Mouse (Mus musculus) spleen, postnatal 4 days (tissue): ENCODE data around the gene Alx1.

Experiments used
- DNase-seq, 2 experiments: peaks; one replicate each; pipeline ENCODE4 v3.0.0; 2022; ENCODE audit warnings: low spot score in 2 of 2

Alx1 gene

GRCm38 (mm10) chr10:103029730-103030490 lies at the start of gene Alx1:
TSS of gene Alx1 (minus strand) at chr10:103030215.
- DNase-seq: no peak

- DNase-seq: no peak
Measured at GRCm38 (mm10) chr10:103049593-103049992, 19.6 kb upstream of the Alx1 start.

DNA sequence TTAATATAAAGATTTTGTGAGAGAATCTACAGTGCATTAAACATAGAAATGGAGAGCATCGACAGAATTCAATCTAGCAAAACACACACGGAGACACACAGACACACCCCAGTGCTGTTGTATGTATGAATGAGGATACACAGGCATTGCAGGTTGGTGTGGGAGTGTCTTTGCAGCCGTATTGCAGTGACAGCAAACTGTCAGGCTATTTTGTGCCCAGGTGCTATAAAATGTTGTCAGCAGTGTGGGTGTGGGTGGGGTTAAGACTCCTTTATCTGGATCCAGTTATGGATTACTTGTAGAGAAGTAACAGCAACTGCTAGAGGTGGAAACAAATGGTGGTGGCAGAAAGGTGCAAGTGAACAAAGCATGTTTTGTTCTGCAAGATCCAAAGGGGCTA lies 16.6 kb upstream of the Alx1 start:
- no peak for DNase-seq

DNA sequence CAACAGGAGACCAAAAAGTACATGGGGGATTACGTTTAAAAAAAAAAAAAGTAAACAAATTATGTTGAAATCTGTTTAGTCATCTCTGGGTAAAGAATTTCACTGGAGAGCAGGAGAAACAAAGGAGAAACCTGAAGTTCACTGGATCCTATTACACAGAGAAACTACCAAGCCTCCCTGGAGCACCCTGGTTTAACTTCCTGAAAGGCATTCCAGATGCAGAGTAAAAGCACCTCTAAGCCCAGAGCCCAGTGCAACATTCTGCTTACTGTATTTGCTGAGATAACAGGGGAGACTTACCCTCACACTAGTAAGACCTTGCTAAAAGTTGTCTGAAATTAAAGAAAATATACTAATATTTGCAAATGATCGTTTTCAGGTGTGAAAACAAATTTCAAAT lies 15.0 kb upstream of the Alx1 start:
- no peak for DNase-seq

- DNase-seq: no peak
Measured at GRCm38 (mm10) chr10:103035002-103035640, 5.1 kb upstream of the Alx1 start.

- DNase-seq: no peak
Measured at GRCm38 (mm10) chr10:103030931-103031330, 916 bp upstream of the Alx1 start.

DNA sequence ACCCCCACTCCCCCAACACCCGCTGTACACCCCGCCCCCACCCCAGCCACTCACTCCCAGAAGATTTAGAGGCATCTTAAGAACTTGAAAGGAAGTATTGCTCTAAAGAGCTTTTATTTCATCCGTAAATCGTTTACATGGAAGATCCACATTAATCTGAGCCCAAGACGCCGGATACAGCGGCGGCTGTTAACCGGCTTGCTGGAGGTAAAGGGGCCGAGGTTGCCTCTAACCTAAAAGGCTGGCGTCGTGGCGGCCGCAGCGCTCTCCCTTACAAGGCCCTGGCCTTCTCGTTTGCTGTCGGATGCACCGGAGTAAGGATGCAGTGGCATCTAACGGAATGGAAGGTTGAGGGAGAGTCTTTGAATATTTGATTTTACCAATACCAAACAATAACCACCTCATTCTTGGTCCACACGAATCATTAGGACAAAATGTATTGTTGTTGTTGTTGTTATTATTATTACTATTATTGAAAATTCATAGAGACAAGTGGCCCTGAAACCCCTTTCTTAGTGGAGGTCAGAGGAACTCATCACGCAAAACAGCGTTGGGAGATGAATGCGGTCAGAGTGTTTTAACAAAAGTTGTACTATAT lies 784 bp downstream of the Alx1 start:
- no peak for DNase-seq

GRCm38 (mm10) chr10:103028253-103029131 lies 1.5 kb downstream of the Alx1 start:
- no peak for DNase-seq

- no peak for DNase-seq
Measured at GRCm38 (mm10) chr10:103027931-103028252, 2.1 kb downstream of the Alx1 start.

DNA sequence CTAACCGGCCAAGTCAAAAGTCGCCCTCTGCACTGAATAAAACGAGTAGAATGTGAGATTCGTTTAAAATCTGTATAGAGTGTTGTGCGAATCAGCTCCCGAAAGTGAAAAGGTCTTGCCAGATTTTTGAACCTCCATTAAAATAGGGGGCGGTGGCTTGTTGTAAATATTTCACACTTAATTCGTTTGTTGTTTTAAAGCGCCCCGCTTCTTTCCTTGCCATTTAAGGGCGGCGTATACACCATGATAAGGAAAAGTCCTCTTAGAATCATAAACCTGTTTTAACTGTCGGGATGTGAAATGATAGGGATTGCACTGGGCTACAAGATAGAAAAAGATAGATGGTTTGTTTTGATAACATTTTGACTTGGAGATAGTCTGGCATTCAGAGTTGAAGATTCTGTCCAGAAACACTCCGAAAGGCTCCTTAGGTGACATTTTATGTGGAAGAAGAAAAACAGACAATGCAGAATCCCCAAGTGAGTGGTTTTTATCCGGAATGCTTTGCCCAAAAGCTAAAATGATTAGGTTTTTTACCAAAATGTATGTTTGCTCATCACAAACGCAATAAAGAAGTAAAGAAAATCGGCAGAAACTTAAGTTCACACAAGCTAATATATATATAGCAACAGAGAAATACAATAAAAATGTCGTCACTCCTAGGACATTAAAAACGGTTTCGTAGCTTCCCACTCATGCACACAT lies 2.6 kb downstream of the Alx1 start:
- no peak for DNase-seq

- no peak for DNase-seq
Measured at GRCm38 (mm10) chr10:103026636-103027225, 3.3 kb downstream of the Alx1 start.

GRCm38 (mm10) chr10:103002556-103002955 lies 27.5 kb downstream of the Alx1 start:
- DNase-seq: no peak

- no peak for DNase-seq
Measured at GRCm38 (mm10) chr10:103000902-103001301, 29.1 kb downstream of the Alx1 start.

GRCm38 (mm10) chr10:102999584-102999983 lies 30.4 kb downstream of the Alx1 start:
- no peak for DNase-seq

- no peak for DNase-seq
Measured at GRCm38 (mm10) chr10:102975106-102975505, 54.9 kb downstream of the Alx1 start.

DNA sequence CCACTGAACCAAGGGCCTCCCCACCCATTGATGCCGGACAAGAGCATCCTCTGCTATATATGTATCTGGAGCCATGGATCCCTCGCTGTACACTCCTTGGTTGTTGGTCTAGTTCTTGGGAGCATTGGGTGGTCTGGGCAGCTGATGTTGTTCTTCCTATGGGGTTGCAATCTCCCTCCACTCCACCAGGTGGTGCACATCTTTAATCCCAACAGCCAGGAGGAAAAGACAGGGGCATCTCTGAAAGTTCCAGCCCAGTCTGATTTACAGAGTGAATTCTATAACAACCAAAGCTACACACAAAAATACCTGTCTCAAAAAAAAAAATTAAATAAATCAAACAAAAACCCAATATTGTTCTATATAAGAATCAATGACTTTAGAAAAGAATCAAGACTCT lies 70.4 kb downstream of the Alx1 start:
- no peak for DNase-seq
